Mouse (Mus musculus) CH12.LX (cell line): ENCODE data around the gene Dcaf4. TPM values are rescaled to one million over a fixed set of nuclear protein-coding genes. Genes with fewer than 3 reads are reported as not detected.

Experiments
- DNase-seq: peaks from one replicate; pipeline ENCODE4 v3.0.0-alpha.2; 2013; ENCODE audit errors: extremely low read depth
- H3K27ac ChIP-seq: 2 replicates; pipeline ENCODE4 v1.5.1; 2012; ENCODE audit warnings: low read depth, mild to moderate bottlenecking, control low read depth, moderate library complexity; ENCODE audit not compliant: insufficient read depth
- H3K27me3 ChIP-seq: replicated peaks from 2 replicates; pipeline ENCODE3; 2012; ENCODE audit warnings: inconsistent platforms
- H3K36me3 ChIP-seq, 2 experiments: replicated peaks in 1 of 2; 2 replicates each; pipeline versions ENCODE3 to v1.6.1; 2012; ENCODE audit warnings: inconsistent platforms in 1 of 2, low read length in 1 of 2, mild to moderate bottlenecking in 1 of 2, mixed read lengths in 1 of 2, moderate library complexity in 1 of 2; ENCODE audit not compliant: control insufficient read depth in 1 of 2, insufficient read depth in 1 of 2
- H3K4me1 ChIP-seq, 2 experiments: 2 replicates each; pipeline ENCODE4 v1.6.1; 2012; ENCODE audit warnings: inconsistent platforms in 1 of 2, moderate library complexity in 1 of 2; ENCODE audit not compliant: insufficient read depth in 2 of 2, control insufficient read depth in 1 of 2
- H3K4me2 ChIP-seq: 2 replicates; pipeline ENCODE4 v1.6.1; 2012; ENCODE audit warnings: low read depth, mild to moderate bottlenecking, control low read depth; ENCODE audit not compliant: poor library complexity, insufficient read depth, severe bottlenecking
- H3K4me3 ChIP-seq, 3 experiments: fragments of 150-350 bp in 1 of 3; sonication (generic) in 1 of 3; replicated peaks in 1 of 3; 2 replicates each; pipeline versions ENCODE3 to v1.5.1; 2011 to 2012; ENCODE audit warnings: low read depth in 2 of 3, low read length in 2 of 3, mild to moderate bottlenecking in 2 of 3, moderate library complexity in 2 of 3, control low read depth in 1 of 3, improper control_type of control experiment in 1 of 3, inconsistent platforms in 1 of 3, mixed read lengths in 1 of 3; ENCODE audit not compliant: poor library complexity in 1 of 3
- H3K79me2 ChIP-seq: replicated peaks from 2 replicates; pipeline ENCODE4 v1.6.1; 2012; ENCODE audit warnings: mild to moderate bottlenecking, moderate library complexity; ENCODE audit not compliant: control insufficient read depth, poor library complexity, insufficient read depth, severe bottlenecking; ENCODE audit errors: extremely low read depth
- H3K9ac ChIP-seq: 2 replicates; pipeline ENCODE4 v1.6.1; 2012; ENCODE audit warnings: low read depth, mild to moderate bottlenecking, control low read depth, moderate library complexity; ENCODE audit not compliant: insufficient read depth
- H3K9me3 ChIP-seq: replicated peaks from 2 replicates; pipeline ENCODE3; 2012; ENCODE audit warnings: low read length, inconsistent platforms, mixed read lengths
- CHD2 ChIP-seq: IDR thresholded peaks from 2 replicates; pipeline ENCODE4 v1.6.1; 2011; ENCODE audit warnings: low read length, improper control_type of control experiment
- CTCF ChIP-seq, 2 experiments: IDR thresholded peaks in 1 of 2; conservative IDR thresholded peaks in 1 of 2; 2 replicates each; pipeline ENCODE4 v1.5.1; 2011 to 2012; ENCODE audit warnings: low read depth in 2 of 2, low read length in 2 of 2, improper control_type of control experiment in 1 of 2, inconsistent platforms in 1 of 2, mild to moderate bottlenecking in 1 of 2, moderate library complexity in 1 of 2
- E2F4 ChIP-seq: IDR thresholded peaks from 2 replicates; pipeline ENCODE4 v1.6.1; 2011; ENCODE audit warnings: low read depth, low read length, improper control_type of control experiment; ENCODE audit not compliant: insufficient replicate concordance
- ELF1 ChIP-seq: IDR thresholded peaks from 2 replicates; pipeline ENCODE4 v1.6.1; 2014; ENCODE audit warnings: low read depth, mild to moderate bottlenecking, inconsistent platforms, low read length, improper control_type of control experiment
- EP300 ChIP-seq: IDR thresholded peaks from 2 replicates; pipeline ENCODE4 v1.6.1; 2011; ENCODE audit warnings: low read length, improper control_type of control experiment
- IRF4 ChIP-seq: IDR thresholded peaks from 2 replicates; pipeline ENCODE4 v1.6.1; 2014; ENCODE audit warnings: low read depth, mild to moderate bottlenecking, inconsistent platforms, low read length, improper control_type of control experiment
- MAFK ChIP-seq: IDR thresholded peaks from 2 replicates; pipeline ENCODE4 v1.6.1; 2011; ENCODE audit warnings: low read length, improper control_type of control experiment; ENCODE audit not compliant: insufficient replicate concordance
- MAX ChIP-seq: IDR thresholded peaks from 2 replicates; pipeline ENCODE4 v1.6.1; 2011; ENCODE audit warnings: low read length, improper control_type of control experiment
- MXI1 ChIP-seq: IDR thresholded peaks from 2 replicates; pipeline ENCODE4 v1.6.1; 2011; ENCODE audit warnings: mild to moderate bottlenecking, low read depth, low read length, improper control_type of control experiment
- NELFE ChIP-seq: IDR thresholded peaks from 2 replicates; pipeline ENCODE4 v1.6.1; 2011; ENCODE audit warnings: low read depth, low read length, improper control_type of control experiment
- NRF1 ChIP-seq: IDR thresholded peaks from 2 replicates; pipeline ENCODE4 v1.6.1; 2014; ENCODE audit warnings: low read depth, mild to moderate bottlenecking, inconsistent platforms, low read length, improper control_type of control experiment, moderate library complexity
- POLR2A ChIP-seq: IDR thresholded peaks from 2 replicates; pipeline ENCODE4 v1.6.1; 2011; ENCODE audit warnings: low read depth, mild to moderate bottlenecking, improper control_type of control experiment, low read length
- POLR2AphosphoS2 ChIP-seq: IDR thresholded peaks from 2 replicates; pipeline ENCODE4 v1.6.1; 2011; ENCODE audit warnings: low read depth, low read length, improper control_type of control experiment
- SIN3A ChIP-seq: IDR thresholded peaks from 2 replicates; pipeline ENCODE4 v1.6.1; 2012; ENCODE audit warnings: low read length, improper control_type of control experiment, inconsistent platforms
- SMC3 ChIP-seq: IDR thresholded peaks from 2 replicates; pipeline ENCODE4 v1.6.1; 2011; ENCODE audit warnings: low read depth, low read length, improper control_type of control experiment
- TBP ChIP-seq: conservative IDR thresholded peaks from 2 replicates; pipeline ENCODE4 v1.6.1; 2011; ENCODE audit warnings: low read depth, low read length, improper control_type of control experiment
- UBTF ChIP-seq: IDR thresholded peaks from 2 replicates; pipeline ENCODE4 v1.6.1; 2012; ENCODE audit warnings: low read depth, mild to moderate bottlenecking, inconsistent platforms, low read length, improper control_type of control experiment, moderate library complexity
- USF2 ChIP-seq: conservative IDR thresholded peaks from 2 replicates; pipeline ENCODE4 v1.6.1; 2011; ENCODE audit warnings: low read depth, low read length, improper control_type of control experiment
- ZKSCAN1 ChIP-seq: IDR thresholded peaks from 2 replicates; pipeline ENCODE4 v1.6.1; 2012; ENCODE audit warnings: low read depth, inconsistent platforms, low read length, improper control_type of control experiment, borderline replicate concordance
- ZMIZ1 ChIP-seq: IDR thresholded peaks from 2 replicates; pipeline ENCODE4 v1.6.1; 2012; ENCODE audit warnings: low read depth, mild to moderate bottlenecking, inconsistent platforms, low read length, improper control_type of control experiment
- dilution Hi-C: fragments of 300-500 bp; cut with MboI; formaldehyde crosslinking; loops from 2 replicates; pipeline ENCODE4 v1.14.3; 2020; ENCODE audit warnings: low sequenced_read_pairs; ENCODE audit not compliant: extremely low pct_unique_long_range_greater_than_20kb, extremely low pct_ligation_motif_present
- in situ Hi-C: fragments of 300-500 bp; cut with MboI; formaldehyde crosslinking; loops from 3 replicates; pipeline ENCODE4 v1.14.3; 2019; ENCODE audit warnings: low sequenced_read_pairs, low pct_ligation_motif_present, low pct_unique_long_range_greater_than_20kb, mixed read lengths
- polyA plus RNA-seq: library from polyadenylated mRNA; unstranded; fragments of >175 nt; gene quantifications from 2 replicates; pipeline ENCODE4 v1.2.1, GENCODE M21; 2012; ENCODE audit warnings: low read depth; ENCODE audit not compliant: insufficient read length
- total RNA-seq, 2 experiments: library from RNA; depleted of rRNA; stranded (reverse); fragments of 300-350 nt in 1 of 2; fragments of >200 nt in 1 of 2; gene quantifications; 2 replicates each; pipeline ENCODE4 v1.2.3; 2012 to 2014

Dcaf4 gene
- total and polyA plus RNA-seq, 3 experiments: 17.3 to 23.6 (median 22.0) TPM

DNA sequence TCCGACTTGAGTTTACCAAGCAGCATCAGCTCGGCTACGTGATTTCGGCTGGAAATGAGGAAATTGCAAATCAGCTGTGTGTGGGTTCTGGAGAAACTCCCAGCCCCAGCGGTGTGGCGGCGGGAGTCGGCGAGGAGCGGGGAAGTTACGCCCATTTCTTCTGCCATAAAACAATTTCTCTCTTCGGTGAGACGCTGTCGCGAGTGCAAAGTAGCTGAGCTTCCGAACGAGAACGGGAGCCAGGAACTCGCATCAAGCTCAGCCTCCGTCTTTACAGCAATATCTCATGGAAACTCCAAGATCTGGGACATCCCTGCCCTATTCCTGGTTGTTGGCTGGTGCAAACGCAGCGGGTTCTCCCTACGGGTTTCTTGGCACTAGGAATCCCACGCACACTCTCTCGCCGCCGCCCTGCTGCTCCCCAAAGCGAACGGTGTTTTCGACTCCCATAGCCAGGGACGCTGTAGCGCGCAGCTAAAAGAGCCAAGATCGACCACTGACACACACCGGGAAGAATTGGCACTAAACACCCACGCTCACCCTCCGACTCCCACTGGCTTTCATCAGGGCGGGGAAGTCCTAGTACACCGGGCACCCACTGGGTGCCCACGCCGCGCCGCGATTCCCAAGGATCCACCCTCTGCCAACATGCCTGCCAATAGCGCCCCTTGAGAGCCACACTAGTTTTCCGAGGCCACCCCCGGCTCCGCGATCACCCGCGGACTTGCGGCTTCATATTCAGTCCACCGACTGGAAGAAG, 34.2 kb upstream of the Dcaf4 start:
- no peak for DNase-seq

GRCm38 (mm10) chr12:83486671-83487461, 33.4 kb upstream of the Dcaf4 start:
- DNase-seq: peak; percentile 17
- 0 out of 2 replicates have a peak, but pooled peaks have one; percentile 82 for TF ChIP-seq UBTF
- TF ChIP-seq CTCF (conservative IDR thresholded peaks at IDR 0.05 in 1 of 2, IDR thresholded peaks at IDR 0.05 in 1 of 2; ENCODE audit: low read depth in 2 of 2, low read length in 2 of 2): peak in 1 of 2 experiments; percentile 19; a peak in 2 of 4 replicates
- TF ChIP-seq POLR2AphosphoS2: no peak
- TF ChIP-seq, all 38 proteins: peak for 2
- dilution Hi-C loops (no loop called here), in situ Hi-C loops (no loop called here)
- peak overlapping the region; percentile 19; the same call in 1 of the 2 replicates for H3K9ac ChIP-seq
- peak overlapping the region; percentile 52 to 83 (median 62) for H3K4me3 ChIP-seq
- no peak overlapping the region for H3K27ac ChIP-seq
- peaks cover 8% of the 10 kb centered on the region for H3K9me3 ChIP-seq
- peaks cover 19% of the 10 kb centered on the region for H3K27me3 ChIP-seq
- H3K4me1 ChIP-seq: peaks cover 0 to 11% of the 10 kb centered on the region in 2 experiments; a peak in 2 of 4 replicates
- H3K4me2 ChIP-seq: peak overlapping the region; percentile 96
- no peaks in the 10 kb centered on the region for H3K79me2 ChIP-seq
- no peaks in the 10 kb centered on the region for H3K36me3 ChIP-seq

More for the DNA sequence above, 34.2 kb upstream of the Dcaf4 start:
- dilution Hi-C loops (no loop called here), in situ Hi-C loops (no loop called here)
- no peak overlapping the region for H3K27ac ChIP-seq
- H3K4me1 ChIP-seq: peaks cover 2 to 17% of the 10 kb centered on the region in 2 experiments; a peak in 2 of 4 replicates
- no peaks in the 10 kb centered on the region for H3K36me3 ChIP-seq
- H3K4me2 ChIP-seq: peak overlapping the region; percentile 96
- H3K4me3 ChIP-seq: peak overlapping the region in 2 of 3 experiments; percentile 62 to 83
- no peak overlapping the region for H3K9ac ChIP-seq
- peaks cover 19% of the 10 kb centered on the region for H3K27me3 ChIP-seq
- TF ChIP-seq ZMIZ1 (no peak), USF2 (no peak), ZKSCAN1 (no peak), MAFK (no peak), IRF4 (no peak)
- no peaks in the 10 kb centered on the region for H3K79me2 ChIP-seq
- H3K9me3 ChIP-seq: peaks cover 2% of the 10 kb centered on the region

GRCm38 (mm10) chr12:83487476-83487991, 32.7 kb upstream of the Dcaf4 start, which contains the start of gene Dpf3:
Gene Dpf3, minus strand, starts transcription at chr12:83487716.
- H3K4me3 ChIP-seq: peak within 1 kb of the TSS; percentile 52 to 83 (median 62)
- in situ Hi-C loops: no loop called here
- H3K79me2 ChIP-seq: no peaks in the 10 kb centered on the region
- H3K36me3 ChIP-seq: no peaks in the 10 kb centered on the region
- H3K9ac ChIP-seq: peak within 1 kb of the TSS; percentile 19; the same call in 1 of the 2 replicates
- H3K27ac ChIP-seq: no peak within 1 kb of the TSS
- TF ChIP-seq NRF1: peak; percentile 46; the same call in 1 of the 2 replicates
- no peak for TF ChIP-seq ZMIZ1
- no peak for TF ChIP-seq SMC3
- peak; percentile 32 for TF ChIP-seq POLR2A
- TF ChIP-seq E2F4: no peak
- no peak for TF ChIP-seq EP300
- peak; percentile 40; the same call in 1 of the 2 replicates for TF ChIP-seq MAX
- TF ChIP-seq SIN3A: peak; percentile 77
- peak; percentile 76 for TF ChIP-seq TBP
- 0 out of 2 replicates have a peak, but pooled peaks have one; percentile 15 for TF ChIP-seq NELFE
- TF ChIP-seq CTCF (conservative IDR thresholded peaks at IDR 0.05 in 1 of 2, IDR thresholded peaks at IDR 0.05 in 1 of 2; ENCODE audit: low read depth in 2 of 2, low read length in 2 of 2): no peak
- peak; percentile 33; the same call in 1 of the 2 replicates for TF ChIP-seq CHD2
- peak; percentile 28; the same call in 1 of the 2 replicates for TF ChIP-seq IRF4
- TF ChIP-seq MXI1: peak; percentile 52; the same call in 1 of the 2 replicates
- TF ChIP-seq ELF1: no peak
- dilution Hi-C loops: no loop called here
- H3K4me1 ChIP-seq: peaks cover 0 to 11% of the 10 kb centered on the region in 2 experiments; a peak in 2 of 4 replicates
- peak; percentile 95 for DNase-seq
- peaks cover 8% of the 10 kb centered on the region for H3K9me3 ChIP-seq
- H3K4me2 ChIP-seq: peak within 1 kb of the TSS; percentile 96
- peaks cover 19% of the 10 kb centered on the region for H3K27me3 ChIP-seq
